Mouse (Mus musculus) intestine, postnatal 0 days (tissue): ENCODE results near the gene N4bp2l1. TPM values are rescaled to one million over a fixed set of nuclear protein-coding genes. Genes with fewer than 3 reads are reported as not detected.
A peak's percentile ranks its signal among the peaks of the same experiment; 100 is the strongest.

ENCODE experiments used
- ATAC-seq: fragments of 200-750 bp; cut with Nextera tagmentation; 2 replicates; pipeline ENCODE4 v1.8.0; 2017; ENCODE audit warnings: mild to moderate bottlenecking, moderate TSS enrichment, moderate library complexity
- H3K27ac ChIP-seq: fragments of 300-500 bp; sonication (generic); 2 replicates; pipeline ENCODE4 v1.5.1; 2014; ENCODE audit warnings: mild to moderate bottlenecking, low read depth, low read length, moderate library complexity
- H3K27me3 ChIP-seq: fragments of 300-500 bp; sonication (generic); replicated peaks from 2 replicates; pipeline ENCODE4 v1.6.1; 2014; ENCODE audit warnings: low read length, mixed read lengths; ENCODE audit not compliant: control insufficient read depth, insufficient read depth
- H3K36me3 ChIP-seq: fragments of 300-500 bp; sonication (generic); 2 replicates; pipeline ENCODE4 v1.6.1; 2014; ENCODE audit warnings: mild to moderate bottlenecking, moderate library complexity; ENCODE audit not compliant: control insufficient read depth, insufficient read depth
- H3K4me1 ChIP-seq: fragments of 300-500 bp; sonication (generic); replicated peaks from 2 replicates; pipeline ENCODE4 v1.6.1; 2014; ENCODE audit warnings: antibody characterized with exemption, low read length, mixed read lengths; ENCODE audit not compliant: control insufficient read depth, insufficient read depth
- H3K4me2 ChIP-seq: fragments of 300-500 bp; sonication (generic); replicated peaks from 2 replicates; pipeline ENCODE4 v1.6.1; 2014; ENCODE audit warnings: low read depth, mild to moderate bottlenecking, moderate library complexity
- H3K4me3 ChIP-seq: fragments of 300-500 bp; sonication (generic); 2 replicates; pipeline ENCODE4 v1.5.1; 2014; ENCODE audit warnings: low read depth, low read length
- H3K9ac ChIP-seq: fragments of 300-500 bp; sonication (generic); 2 replicates; pipeline ENCODE4 v1.6.1; 2014; ENCODE audit warnings: mild to moderate bottlenecking, low read depth, low read length
- H3K9me3 ChIP-seq: fragments of 300-500 bp; sonication (generic); 2 replicates; pipeline ENCODE4 v1.6.1; 2016; ENCODE audit warnings: mixed run types; ENCODE audit not compliant: control insufficient read depth
- CTCF ChIP-seq: sonication (generic); IDR thresholded peaks from 2 replicates; pipeline ENCODE4 v1.5.1; 2016; ENCODE audit warnings: low read depth, mild to moderate bottlenecking, control low read depth, antibody characterized with exemption, moderate library complexity
- WGBS: fragments of 180-500 bp; shearing (Covaris S2); extraction: QIAGEN DNeasy Blood & Tissue Kit; methylation state at CpG from one replicate; pipeline ENCODE4 v1.1.7; 2014; 5-methylcytosine and 5-hydroxymethylcytosine counted together
- polyA plus RNA-seq: library from polyadenylated mRNA; unstranded; fragments of >200 nt; fragmentation: Nextera tagmentation; extraction: Ambion mirVana; gene quantifications from 2 replicates; pipeline ENCODE4 v1.2.1, GENCODE M21; 2015

Gene N4bp2l1
- polyA plus RNA-seq, 1 experiment from 2014 or later, result 21.1 TPM

GRCm38 (mm10) chr5:150583622-150584336 lies 13.2 kb downstream of the N4bp2l1 start:
- Histone ChIP-seq H3K36me3 (no peaks in the 10 kb centered on the region), H3K9me3 (no peaks in the 10 kb centered on the region), H3K4me2 (no peak overlapping the region), H3K4me1 (0 out of 2 replicates have a peak, but pooled peaks cover 3% of the 10 kb centered on the region), H3K27me3 (no peaks in the 10 kb centered on the region), H3K4me3 (no peak overlapping the region), H3K9ac (no peak overlapping the region), H3K27ac (no peak overlapping the region)
- 60% methylated on average over 5 of the region's 5 CpGs for WGBS
- ATAC-seq, result peak; percentile 46
- no peak for TF ChIP-seq CTCF

- 0 out of 2 replicates have a peak, but pooled peaks cover 4% of the 10 kb centered on the region for H3K4me1 ChIP-seq
Observed at GRCm38 (mm10) chr5:150583181-150583580, 13.8 kb downstream of the N4bp2l1 start.

GRCm38 (mm10) chr5:150581180-150581579 lies 15.8 kb downstream of the N4bp2l1 start:
- WGBS, result 79% methylated on average over 6 of the region's 6 CpGs
- ATAC-seq, result no peak

More at GRCm38 (mm10) chr5:150583181-150583580, 13.8 kb downstream of the N4bp2l1 start:
- H3K4me3 ChIP-seq, result no peak overlapping the region
- 64% methylated on average over 5 of the region's 5 CpGs for WGBS
- no peaks in the 10 kb centered on the region for H3K9me3 ChIP-seq
- no peak overlapping the region for H3K27ac ChIP-seq
- ATAC-seq, result peak; percentile 23; the same call in 1 of the 2 replicates
- no peak overlapping the region for H3K9ac ChIP-seq
- no peak overlapping the region for H3K4me2 ChIP-seq
- no peaks in the 10 kb centered on the region for H3K27me3 ChIP-seq
- no peaks in the 10 kb centered on the region for H3K36me3 ChIP-seq
- TF ChIP-seq CTCF, result no peak

GRCm38 (mm10) chr5:150578613-150579171 lies 18.3 kb downstream of the N4bp2l1 start:
- no peak overlapping the region for H3K4me2 ChIP-seq
- no peaks in the 10 kb centered on the region for H3K9me3 ChIP-seq
- 0 out of 2 replicates have a peak, but pooled peaks cover 11% of the 10 kb centered on the region for H3K4me1 ChIP-seq
- H3K4me3 ChIP-seq, result no peak overlapping the region
- WGBS, result 28% methylated on average over 6 of the region's 6 CpGs
- H3K27me3 ChIP-seq, result no peaks in the 10 kb centered on the region
- no peak for TF ChIP-seq CTCF
- no peaks in the 10 kb centered on the region; the same call in 1 of the 2 replicates for H3K36me3 ChIP-seq
- no peak for ATAC-seq
- H3K9ac ChIP-seq, result no peak overlapping the region
- no peak overlapping the region for H3K27ac ChIP-seq

More at GRCm38 (mm10) chr5:150581180-150581579, 15.8 kb downstream of the N4bp2l1 start:
- Histone ChIP-seq H3K27ac (no peak overlapping the region), H3K4me1 (0 out of 2 replicates have a peak, but pooled peaks cover 4% of the 10 kb centered on the region), H3K9ac (no peak overlapping the region), H3K27me3 (no peaks in the 10 kb centered on the region), H3K4me3 (no peak overlapping the region), H3K4me2 (no peak overlapping the region), H3K9me3 (no peaks in the 10 kb centered on the region), H3K36me3 (no peaks in the 10 kb centered on the region; the same call in 1 of the 2 replicates)
- TF ChIP-seq CTCF, result no peak

GRCm38 (mm10) chr5:150576832-150577231 lies 20.2 kb downstream of the N4bp2l1 start:
- no peak overlapping the region for H3K4me2 ChIP-seq
- no peaks in the 10 kb centered on the region for H3K9me3 ChIP-seq
- WGBS, result 86% methylated on average over 11 of the region's 11 CpGs
- 0 out of 2 replicates have a peak, but pooled peaks cover 11% of the 10 kb centered on the region for H3K4me1 ChIP-seq
- TF ChIP-seq CTCF, result no peak
- H3K9ac ChIP-seq, result no peak overlapping the region
- no peak overlapping the region for H3K27ac ChIP-seq
- H3K4me3 ChIP-seq, result no peak overlapping the region
- no peak for ATAC-seq
- H3K36me3 ChIP-seq, result peaks cover 10% of the 10 kb centered on the region; the same call in 1 of the 2 replicates
- no peaks in the 10 kb centered on the region for H3K27me3 ChIP-seq

- H3K36me3 ChIP-seq, result peaks cover 19% of the 10 kb centered on the region
- no peaks in the 10 kb centered on the region for H3K27me3 ChIP-seq
- WGBS, result 62% methylated on average over 5 of the region's 5 CpGs
- no peaks in the 10 kb centered on the region for H3K9me3 ChIP-seq
- H3K9ac ChIP-seq, result no peak overlapping the region
- H3K4me3 ChIP-seq, result no peak overlapping the region
- no peak for TF ChIP-seq CTCF
- 0 out of 2 replicates have a peak, but pooled peaks cover 11% of the 10 kb centered on the region for H3K4me1 ChIP-seq
- H3K27ac ChIP-seq, result no peak overlapping the region
- no peak for ATAC-seq
- H3K4me2 ChIP-seq, result no peak overlapping the region
Observed at GRCm38 (mm10) chr5:150574885-150575284, 22.1 kb downstream of the N4bp2l1 start.
